Mouse (Mus musculus) gonadal fat pad, adult 2 months (tissue): ENCODE measurements at regions not wholly inside any gene's neighbourhood (a gene's known extent, or its start where the extent isn't known, plus 50 kb on each side); places are given as distances from the start of the nearest gene placed in this dataset.

Experiments
- DNase-seq: peaks from one replicate; pipeline ENCODE4 v3.0.0-alpha.2; 2012; ENCODE audit warnings: low read depth

- no peak for DNase-seq
These were observed 182.9 kb downstream of the Rap2a start for GRCm38 (mm10) chr14:120661111-120661510.

- DNase-seq = no peak
These were observed 191.4 kb downstream of the Rap2a start for GRCm38 (mm10) chr14:120669665-120670064.

- no peak for DNase-seq
These were observed 197.5 kb downstream of the Rap2a start for GRCm38 (mm10) chr14:120675752-120676151.

GRCm38 (mm10) chr14:120678533-120678932, 200.3 kb downstream of the Rap2a start:
- no peak for DNase-seq

GRCm38 (mm10) chr14:120679072-120679471, 200.8 kb downstream of the Rap2a start:
- DNase-seq = no peak

GRCm38 (mm10) chr14:120680272-120680671, 202.0 kb downstream of the Rap2a start:
- DNase-seq = no peak

GRCm38 (mm10) chr14:120685263-120685662, 207.0 kb downstream of the Rap2a start:
- DNase-seq = no peak

- DNase-seq = no peak
These were observed 207.6 kb downstream of the Rap2a start for GRCm38 (mm10) chr14:120685877-120686276.

GRCm38 (mm10) chr14:120686751-120687150, 208.5 kb downstream of the Rap2a start:
- no peak for DNase-seq

- no peak for DNase-seq
These were observed 211.6 kb upstream of the Ipo5 start for GRCm38 (mm10) chr14:120699378-120699777.

- no peak for DNase-seq
These were observed 205.7 kb upstream of the Ipo5 start for GRCm38 (mm10) chr14:120705301-120705801.

- DNase-seq = peak; percentile 19
These were observed 200.2 kb upstream of the Ipo5 start for GRCm38 (mm10) chr14:120710782-120711181.

- DNase-seq = no peak
These were observed 190.3 kb upstream of the Ipo5 start for GRCm38 (mm10) chr14:120720464-120721445.

- DNase-seq = no peak
These were observed 189.2 kb upstream of the Ipo5 start for GRCm38 (mm10) chr14:120721593-120722461.

GRCm38 (mm10) chr14:120722546-120723112, 188.4 kb upstream of the Ipo5 start:
- DNase-seq = no peak

GRCm38 (mm10) chr14:120728107-120728506, 182.9 kb upstream of the Ipo5 start:
- no peak for DNase-seq

GRCm38 (mm10) chr14:120730226-120730625, 180.8 kb upstream of the Ipo5 start:
- no peak for DNase-seq

- no peak for DNase-seq
These were observed 179.2 kb upstream of the Ipo5 start for GRCm38 (mm10) chr14:120731679-120732281.

- no peak for DNase-seq
These were observed 178.5 kb upstream of the Ipo5 start for GRCm38 (mm10) chr14:120732400-120733138.

- DNase-seq = no peak
These were observed 169.5 kb upstream of the Ipo5 start for GRCm38 (mm10) chr14:120741492-120742054.
